In genomic region chr2:167631591-167632448, GRCm38 (mm10) we compare ENCODE assay signal across 8 mouse cellular contexts. TPM values are rescaled to one million over a fixed set of nuclear protein-coding genes. Genes with fewer than 3 reads are reported as not detected.
DNase-seq lines count a peak whose midpoint lies in the region; ATAC-seq lines count a peak whose summit lies in the region.

Gene Ube2v1 (minus strand): TSS chr2:167632095.

- peak within 1 kb of the TSS; percentile 87 for H3K9ac ChIP-seq in hindbrain, embryonic 11.5 days (ENCODE audit: low read depth, low read length)

- no peaks in the 10 kb centered on the region for H3K36me3 ChIP-seq in hindbrain, embryonic 11.5 days (ENCODE audit: control insufficient read depth, insufficient read depth, low read length)

- peak within 1 kb of the TSS; percentile 84 for H3K4me2 ChIP-seq in hindbrain, embryonic 11.5 days (replicated peaks; ENCODE audit: low read depth, low read length)

- under 1% methylated on average over 69 of the region's 87 CpGs for WGBS in hindbrain, embryonic 11.5 days

- peak within 1 kb of the TSS; percentile 98 for H3K4me3 ChIP-seq in hindbrain, embryonic 11.5 days (ENCODE audit: low read depth, low read length)

- no peaks in the 10 kb centered on the region for H3K9me3 ChIP-seq in hindbrain, embryonic 11.5 days (ENCODE audit: control insufficient read depth, low read length)

- DNase-seq in MN1 (ENCODE audit: low spot score), result peak; percentile 97
- DNase-seq in cerebellum, adult 9-10 months, result peak; percentile 98
- peak; percentile 91 to 97 for DNase-seq in frontal cortex, adult 2 months (ENCODE audit: extremely low spot score in 1 of 2, low spot score in 1 of 2)
- peak; percentile 99 for DNase-seq in hindbrain, embryonic 11.5 days (ENCODE audit: low spot score)
- peak; percentile 98 to 99 for DNase-seq in layer of hippocampus, postnatal 10 days (ENCODE audit: low spot score in 2 of 2)
- peak; percentile 97 for DNase-seq in lung, postnatal 10 days
- DNase-seq in ovary, postnatal 36 days (ENCODE audit: low spot score), result peak; percentile 99
- DNase-seq in thymus, postnatal 25 days, result peak; percentile 100

- no peaks in the 10 kb centered on the region for H3K27me3 ChIP-seq in hindbrain, embryonic 11.5 days (ENCODE audit: control insufficient read depth, insufficient read depth, low read length)

- H3K4me1 ChIP-seq in hindbrain, embryonic 11.5 days (replicated peaks; ENCODE audit: control insufficient read depth, insufficient read depth, low read length), result peaks cover 12% of the 10 kb centered on the region

- peak; percentile 83 for ATAC-seq in hindbrain, embryonic 11.5 days (ENCODE audit: low FRiP score)

- H3K27ac ChIP-seq in hindbrain, embryonic 11.5 days (ENCODE audit: low read depth, low read length), result peak within 1 kb of the TSS; percentile 85

RNA-seq across cellular contexts. Expression of gene Ube2v1, which starts in this region (rescaled TPM):
- 250 and 280 TPM in 2 replicates for polyA plus RNA-seq in frontal cortex, adult 2 months (2012; rRNA removed)
- 237 and 257 TPM in 2 replicates for polyA plus RNA-seq in hindbrain, embryonic 11.5 days (2014; fragmentation: Nextera tagmentation; extraction: Ambion mirVana)
- total RNA-seq in layer of hippocampus, postnatal 10 days (2021), result 100 to 1,000 TPM; 236 to 257 TPM

Comparison
In these comparisons a context has a peak if more than half of its experiments do, and no peak if none do; other contexts are left out.
1. Peak in every context shown above with its lines: DNase-seq, ATAC-seq, H3K4me3 ChIP-seq and H3K27ac ChIP-seq.